ENCODE assay signal across 10 mouse cellular contexts in the genomic region with DNA sequence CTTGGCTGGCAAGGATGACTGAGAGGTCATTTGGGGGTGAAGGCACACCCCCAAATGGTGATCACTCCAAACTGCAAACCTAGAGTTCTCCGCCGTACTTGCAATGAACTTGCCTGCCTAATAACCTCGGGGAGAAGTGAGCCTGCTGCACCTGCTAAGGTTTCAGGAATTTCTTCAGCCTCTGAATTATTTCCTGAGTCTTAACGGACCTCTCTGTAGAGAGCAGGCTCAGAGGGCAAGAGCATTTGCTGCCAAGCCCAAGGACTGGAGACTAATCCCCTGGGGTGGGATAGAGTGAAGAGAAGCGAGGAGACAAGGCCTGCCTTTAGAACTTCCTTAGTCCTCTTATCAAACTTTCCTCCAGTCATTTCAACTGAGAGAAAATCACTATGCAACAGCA. TPM values are rescaled to one million over a fixed set of nuclear protein-coding genes. Genes with fewer than 3 reads are reported as not detected.
DNase-seq lines count a peak whose midpoint lies in the region; ATAC-seq and TF ChIP-seq lines count a peak whose summit lies in the region.
"Had no signal": no experiment of that assay in that cellular context is flagged by ENCODE, and none has a peak within 500 bp of the region (broad histone marks: within the 10 kb centered on the region; RNA-seq: fewer than 3 reads in every experiment).

No protein-coding gene starts in this region.

- WGBS in forebrain, embryonic 10.5 days, result 79% methylated on average over 5 of the region's 5 CpGs
- WGBS in forebrain, embryonic 11.5 days, result 79% methylated on average over 5 of the region's 5 CpGs
- WGBS in kidney, embryonic 14.5 days, result 74% methylated on average over 5 of the region's 5 CpGs
- 57% methylated on average over 5 of the region's 5 CpGs for WGBS in liver, postnatal 0 days (ENCODE audit: insufficient replicate concordance)

- no peak for ATAC-seq in forebrain, embryonic 11.5 days (replicated peaks; ENCODE audit: low FRiP score)
- ATAC-seq in kidney, embryonic 14.5 days (ENCODE audit: low FRiP score, low TSS enrichment), result no peak
- ATAC-seq in liver, postnatal 0 days, result no peak

- H3K27ac ChIP-seq in forebrain, embryonic 10.5 days, result no peak overlapping the region
- no peak overlapping the region for H3K27ac ChIP-seq in forebrain, embryonic 11.5 days (ENCODE audit: low read depth, low read length)
- H3K27ac ChIP-seq in kidney, embryonic 14.5 days (ENCODE audit: low read depth, low read length), result no peak overlapping the region
- H3K27ac ChIP-seq in liver, postnatal 0 days (ENCODE audit: low read depth), result peak overlapping the region; percentile 98

- H3K9me3 ChIP-seq in forebrain, embryonic 10.5 days, result no peaks in the 10 kb centered on the region
- no peaks in the 10 kb centered on the region for H3K9me3 ChIP-seq in forebrain, embryonic 11.5 days (ENCODE audit: control insufficient read depth, low read length)
- no peaks in the 10 kb centered on the region for H3K9me3 ChIP-seq in kidney, embryonic 14.5 days (ENCODE audit: control insufficient read depth, low read length)
- no peaks in the 10 kb centered on the region for H3K9me3 ChIP-seq in liver, postnatal 0 days (ENCODE audit: low read length)

- H3K36me3 ChIP-seq in forebrain, embryonic 10.5 days (replicated peaks), result peaks cover 21% of the 10 kb centered on the region
- no peaks in the 10 kb centered on the region; the same call in 1 of the 2 replicates for H3K36me3 ChIP-seq in forebrain, embryonic 11.5 days (ENCODE audit: control insufficient read depth, insufficient read depth, low read length)
- peaks cover 16% of the 10 kb centered on the region for H3K36me3 ChIP-seq in kidney, embryonic 14.5 days (ENCODE audit: control insufficient read depth, insufficient read depth, low read length)
- H3K36me3 ChIP-seq in liver, postnatal 0 days (replicated peaks; ENCODE audit: insufficient read depth, low read length), result peaks cover 12% of the 10 kb centered on the region

- H3K4me1 ChIP-seq in forebrain, embryonic 10.5 days, result peaks cover 28% of the 10 kb centered on the region
- H3K4me1 ChIP-seq in forebrain, embryonic 11.5 days (replicated peaks; ENCODE audit: control insufficient read depth, insufficient read depth, low read length), result peaks cover 10% of the 10 kb centered on the region
- H3K4me1 ChIP-seq in kidney, embryonic 14.5 days (ENCODE audit: control insufficient read depth, insufficient read depth, low read length), result peaks cover 12% of the 10 kb centered on the region
- peaks cover 24% of the 10 kb centered on the region for H3K4me1 ChIP-seq in liver, postnatal 0 days (ENCODE audit: insufficient read depth)

- H3K27me3 ChIP-seq in forebrain, embryonic 10.5 days (ENCODE audit: poor library complexity, severe bottlenecking), result no peaks in the 10 kb centered on the region
- H3K27me3 ChIP-seq in forebrain, embryonic 11.5 days (ENCODE audit: control insufficient read depth, insufficient read depth, low read length), result no peaks in the 10 kb centered on the region
- H3K27me3 ChIP-seq in kidney, embryonic 14.5 days (ENCODE audit: control insufficient read depth, insufficient read depth, low read length), result no peaks in the 10 kb centered on the region
- H3K27me3 ChIP-seq in liver, postnatal 0 days (ENCODE audit: insufficient read depth, low read length), result no peaks in the 10 kb centered on the region

- no peak for TF ChIP-seq CTCF in liver, postnatal 0 days (IDR thresholded peaks at IDR 0.05; ENCODE audit: low read depth)

- peak overlapping the region; percentile 87; the same call in 1 of the 2 replicates for H3K4me3 ChIP-seq in forebrain, embryonic 10.5 days
- no peak overlapping the region for H3K4me3 ChIP-seq in forebrain, embryonic 11.5 days (ENCODE audit: low read depth, low read length)
- H3K4me3 ChIP-seq in kidney, embryonic 14.5 days (ENCODE audit: low read length), result 0 out of 2 replicates have a peak overlapping the region, but pooled peaks have one; percentile 99
- peak overlapping the region; percentile 98 for H3K4me3 ChIP-seq in liver, postnatal 0 days (ENCODE audit: low read depth, low read length)

- no peak overlapping the region for H3K9ac ChIP-seq in forebrain, embryonic 11.5 days (ENCODE audit: low read length)
- H3K9ac ChIP-seq in kidney, embryonic 14.5 days (ENCODE audit: low read depth, low read length), result no peak overlapping the region
- no peak overlapping the region for H3K9ac ChIP-seq in liver, postnatal 0 days (replicated peaks)

- no peak for TF ChIP-seq EP300 in liver, postnatal 0 days (IDR thresholded peaks at IDR 0.05; ENCODE audit: low read depth)

- H3K4me2 ChIP-seq in forebrain, embryonic 11.5 days (ENCODE audit: low read depth, low read length, severe bottlenecking), result no peak overlapping the region
- peak overlapping the region; percentile 79 for H3K4me2 ChIP-seq in kidney, embryonic 14.5 days (replicated peaks; ENCODE audit: low read depth, low read length)
- peak overlapping the region; percentile 79 for H3K4me2 ChIP-seq in liver, postnatal 0 days (ENCODE audit: low read depth, low read length)

- no peak for DNase-seq in forebrain, embryonic 10.5 days (ENCODE audit: extremely low spot score, low spot score)
- DNase-seq in forebrain, embryonic 11.5 days (ENCODE audit: low spot score), result no peak
- DNase-seq in kidney, postnatal 14 days, result no peak
- peak; percentile 29 for DNase-seq in testis, postnatal 10 days (ENCODE audit: low spot score)
- DNase-seq in testis, postnatal 14 days (ENCODE audit: low spot score), result no peak
- no peak for DNase-seq in liver, postnatal 0 days
- no peak for DNase-seq in spleen, postnatal 36 days (ENCODE audit: low spot score in 2 of 2)
- DNase-seq: layer of hippocampus, postnatal 36 days; right cerebral cortex, postnatal 4 days had no signal

RNA-seq across cellular contexts. Expression of gene Atp13a1, which starts 1.2 kb away (rescaled TPM):
- 59.0 and 63.1 TPM in 2 replicates for polyA plus RNA-seq in forebrain, embryonic 10.5 days (2016; fragmentation: Nextera tagmentation; extraction: Ambion mirVana)
- polyA plus RNA-seq in forebrain, embryonic 11.5 days (2014; fragmentation: Nextera tagmentation; extraction: Ambion mirVana), result 53.6 and 58.4 TPM in 2 replicates
- 38.5 and 53.4 TPM in 2 replicates for polyA plus RNA-seq in kidney, embryonic 14.5 days (2014; fragmentation: Nextera tagmentation; extraction: Ambion mirVana)
- polyA plus RNA-seq in liver, postnatal 0 days (2015; fragmentation: Nextera tagmentation; extraction: Ambion mirVana), result 12.9 and 13.8 TPM in 2 replicates

RNA-seq across cellular contexts. Expression of gene Zfp866, which starts 1.2 kb away (rescaled TPM):
- polyA plus RNA-seq in forebrain, embryonic 10.5 days (2016; fragmentation: Nextera tagmentation; extraction: Ambion mirVana), result 33.0 and 34.8 TPM in 2 replicates
- 45.0 and 45.8 TPM in 2 replicates for polyA plus RNA-seq in forebrain, embryonic 11.5 days (2014; fragmentation: Nextera tagmentation; extraction: Ambion mirVana)
- polyA plus RNA-seq in kidney, embryonic 14.5 days (2014; fragmentation: Nextera tagmentation; extraction: Ambion mirVana), result 26.2 and 35.8 TPM in 2 replicates
- polyA plus RNA-seq in liver, postnatal 0 days (2015; fragmentation: Nextera tagmentation; extraction: Ambion mirVana), result 3.6 and 4.6 TPM in 2 replicates

RNA-seq across cellular contexts. Expression of gene Gm20422, which starts 15.0 kb away (rescaled TPM):
- 0.21 and 0.82 TPM in 2 replicates for polyA plus RNA-seq in forebrain, embryonic 10.5 days (2016; fragmentation: Nextera tagmentation; extraction: Ambion mirVana)
- 0.68 and 0.91 TPM in 2 replicates for polyA plus RNA-seq in forebrain, embryonic 11.5 days (2014; fragmentation: Nextera tagmentation; extraction: Ambion mirVana)
- polyA plus RNA-seq in kidney, embryonic 14.5 days (2014; fragmentation: Nextera tagmentation; extraction: Ambion mirVana), result not detected in 2 replicates
- polyA plus RNA-seq in liver, postnatal 0 days (2015; fragmentation: Nextera tagmentation; extraction: Ambion mirVana), result 0.18 and 0.86 TPM in 2 replicates

RNA-seq across cellular contexts. Expression of gene Gmip, which starts 18.7 kb away (rescaled TPM):
- polyA plus RNA-seq in forebrain, embryonic 10.5 days (2016; fragmentation: Nextera tagmentation; extraction: Ambion mirVana), result 6.5 and 6.7 TPM in 2 replicates
- polyA plus RNA-seq in forebrain, embryonic 11.5 days (2014; fragmentation: Nextera tagmentation; extraction: Ambion mirVana), result 9.9 and 11.0 TPM in 2 replicates
- polyA plus RNA-seq in kidney, embryonic 14.5 days (2014; fragmentation: Nextera tagmentation; extraction: Ambion mirVana), result 8.1 and 8.2 TPM in 2 replicates
- polyA plus RNA-seq in liver, postnatal 0 days (2015; fragmentation: Nextera tagmentation; extraction: Ambion mirVana), result 6.2 and 7.4 TPM in 2 replicates

RNA-seq across cellular contexts. Expression of gene Lpar2, which starts 32.5 kb away (rescaled TPM):
- polyA plus RNA-seq in forebrain, embryonic 10.5 days (2016; fragmentation: Nextera tagmentation; extraction: Ambion mirVana), result 0.87 and 0.88 TPM in 2 replicates
- polyA plus RNA-seq in forebrain, embryonic 11.5 days (2014; fragmentation: Nextera tagmentation; extraction: Ambion mirVana), result 1.1 and 1.3 TPM in 2 replicates
- polyA plus RNA-seq in kidney, embryonic 14.5 days (2014; fragmentation: Nextera tagmentation; extraction: Ambion mirVana), result 1.6 and 1.7 TPM in 2 replicates
- 0.04 and 0.05 TPM in 2 replicates for polyA plus RNA-seq in liver, postnatal 0 days (2015; fragmentation: Nextera tagmentation; extraction: Ambion mirVana)
